Mouse (Mus musculus): ENCODE results near the gene Sgsm2. TPM values are rescaled to one million over a fixed set of nuclear protein-coding genes. Genes with fewer than 3 reads are reported as not detected.

Sgsm2 gene
- 2.2 and 2.5 TPM in 2 replicates for polyA plus RNA-seq (2012; rRNA removed)

DNA sequence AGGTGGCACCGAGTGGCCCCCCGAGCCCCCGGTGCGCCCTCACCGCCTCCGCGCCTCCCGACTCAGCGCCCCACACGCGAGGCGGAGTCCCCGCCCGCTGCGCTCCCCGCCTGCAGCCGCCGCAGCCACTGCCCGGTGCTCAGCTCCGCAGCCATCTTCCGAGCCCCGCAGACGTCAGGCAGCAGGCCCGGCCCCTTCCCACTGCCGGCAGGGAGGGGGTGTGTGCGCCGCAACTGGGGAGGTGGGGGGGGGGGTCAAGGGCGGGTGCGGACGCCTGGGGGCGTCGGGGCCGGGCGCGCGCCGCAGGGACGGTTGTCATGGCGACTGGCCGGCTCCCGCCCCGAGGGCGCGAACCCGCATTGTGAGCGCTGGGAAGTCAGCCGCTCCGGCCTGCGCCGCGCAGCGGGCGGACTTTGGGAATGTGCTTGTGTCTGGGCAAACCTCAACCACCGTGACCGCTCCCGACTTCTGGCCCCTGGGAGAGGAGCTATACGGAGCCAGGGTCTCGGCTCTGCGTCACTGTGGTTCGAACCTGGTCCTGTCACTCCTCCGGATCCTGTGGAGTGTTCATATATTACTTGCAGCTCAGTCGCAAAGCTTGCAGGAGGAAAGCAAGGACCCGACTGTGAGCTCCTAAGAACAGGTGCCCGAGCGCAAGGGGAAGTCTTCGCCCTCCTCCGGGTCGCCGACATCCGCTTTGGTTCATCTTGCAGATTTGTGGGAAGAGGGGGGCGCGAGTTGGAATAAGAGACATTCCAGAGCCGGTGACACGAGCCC, at the start of gene Sgsm2:
Gene Sgsm2 (minus strand): TSS at position 160 of the 777 bp plus-strand sequence.

DNA sequence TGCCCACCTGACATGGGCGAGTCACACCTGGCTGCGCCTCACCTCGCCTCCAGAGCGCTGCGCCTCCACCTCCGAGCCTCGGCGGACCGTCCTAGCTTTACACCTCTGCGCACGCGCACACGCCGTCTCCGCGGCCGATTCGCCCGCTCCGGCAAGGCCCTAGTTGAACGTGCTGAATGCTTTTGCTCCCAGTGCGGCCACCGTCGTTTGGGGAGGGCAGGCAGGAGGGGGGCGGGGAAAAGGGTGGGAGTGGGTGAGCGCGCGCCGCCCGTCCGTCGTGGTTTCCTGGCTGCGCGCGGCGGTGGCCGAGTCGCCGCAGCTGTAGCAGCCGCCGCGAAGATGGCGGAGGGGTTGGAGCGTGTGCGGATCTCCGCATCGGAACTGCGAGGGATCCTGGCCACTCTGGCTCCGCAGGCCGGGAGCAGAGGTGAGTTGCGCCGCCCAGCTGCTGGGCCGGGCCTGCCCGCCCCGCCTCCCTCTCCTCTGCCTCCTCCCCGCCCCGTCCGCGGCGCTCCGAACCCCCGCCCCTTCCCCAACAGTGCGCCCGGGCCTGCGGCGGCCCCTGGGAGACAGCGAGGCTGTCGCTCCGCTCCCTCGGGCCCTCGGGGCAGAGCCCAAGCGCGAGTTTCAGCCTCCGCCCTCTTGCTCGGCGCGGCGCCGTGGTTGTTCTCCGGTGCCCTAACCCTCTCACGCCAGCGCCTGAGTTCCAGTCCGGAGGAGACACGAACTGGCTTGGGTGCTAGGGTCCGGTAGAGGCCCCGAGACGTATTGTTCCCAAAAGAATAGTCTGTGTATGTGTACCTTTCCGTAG, 28.9 kb upstream of the Sgsm2 start, which contains the start of the genes Smg6 and Srr:
Gene Smg6 (plus strand): TSS at position 247 of the 811 bp plus-strand sequence.
Gene Srr (minus strand): TSS at position 372 of the 811 bp plus-strand sequence.

DNA sequence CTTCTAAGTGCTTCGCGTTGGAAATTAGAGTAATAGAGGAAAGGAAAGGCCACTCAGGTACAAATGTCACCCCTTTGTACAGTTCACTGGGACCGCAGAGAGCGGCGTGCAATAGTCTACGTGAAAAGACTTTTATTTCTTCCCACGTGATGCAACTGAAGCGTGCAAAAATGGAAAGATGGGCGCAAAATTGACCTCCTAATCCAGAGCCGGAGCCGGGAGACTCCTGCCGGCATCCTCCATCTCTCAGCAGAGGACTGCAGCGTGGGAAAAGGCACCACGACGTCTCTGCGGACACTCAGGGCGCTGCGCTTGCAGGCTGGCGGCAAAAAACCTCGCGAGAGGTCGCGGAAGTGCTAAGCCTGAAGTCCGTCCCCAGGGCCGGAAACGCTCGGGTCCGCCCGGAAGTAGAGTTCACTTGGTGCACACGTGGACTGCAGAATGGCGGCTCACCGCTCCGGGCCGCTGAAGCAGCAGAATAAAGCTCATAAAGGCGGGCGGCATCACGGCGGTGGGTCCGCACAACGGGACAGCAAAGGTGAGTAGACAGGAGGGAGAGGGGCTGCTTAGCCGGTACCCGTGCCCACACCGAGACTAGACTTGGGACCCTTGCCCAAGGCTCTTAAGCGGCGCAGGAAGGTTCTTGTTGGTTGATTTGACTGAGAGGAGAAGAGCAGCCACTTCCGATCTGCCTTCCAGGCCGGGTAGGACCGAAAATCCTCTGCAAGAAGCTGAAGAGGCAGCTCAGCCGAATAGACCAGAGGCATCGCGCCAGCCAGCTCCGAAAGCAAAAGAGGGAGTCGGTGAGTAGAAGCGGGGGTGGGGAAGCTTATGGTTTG, 1.0 kb upstream of the Sgsm2 start, which contains the start of gene Tsr1:
Gene Tsr1 (plus strand): TSS at position 394 of the 839 bp plus-strand sequence.

DNA sequence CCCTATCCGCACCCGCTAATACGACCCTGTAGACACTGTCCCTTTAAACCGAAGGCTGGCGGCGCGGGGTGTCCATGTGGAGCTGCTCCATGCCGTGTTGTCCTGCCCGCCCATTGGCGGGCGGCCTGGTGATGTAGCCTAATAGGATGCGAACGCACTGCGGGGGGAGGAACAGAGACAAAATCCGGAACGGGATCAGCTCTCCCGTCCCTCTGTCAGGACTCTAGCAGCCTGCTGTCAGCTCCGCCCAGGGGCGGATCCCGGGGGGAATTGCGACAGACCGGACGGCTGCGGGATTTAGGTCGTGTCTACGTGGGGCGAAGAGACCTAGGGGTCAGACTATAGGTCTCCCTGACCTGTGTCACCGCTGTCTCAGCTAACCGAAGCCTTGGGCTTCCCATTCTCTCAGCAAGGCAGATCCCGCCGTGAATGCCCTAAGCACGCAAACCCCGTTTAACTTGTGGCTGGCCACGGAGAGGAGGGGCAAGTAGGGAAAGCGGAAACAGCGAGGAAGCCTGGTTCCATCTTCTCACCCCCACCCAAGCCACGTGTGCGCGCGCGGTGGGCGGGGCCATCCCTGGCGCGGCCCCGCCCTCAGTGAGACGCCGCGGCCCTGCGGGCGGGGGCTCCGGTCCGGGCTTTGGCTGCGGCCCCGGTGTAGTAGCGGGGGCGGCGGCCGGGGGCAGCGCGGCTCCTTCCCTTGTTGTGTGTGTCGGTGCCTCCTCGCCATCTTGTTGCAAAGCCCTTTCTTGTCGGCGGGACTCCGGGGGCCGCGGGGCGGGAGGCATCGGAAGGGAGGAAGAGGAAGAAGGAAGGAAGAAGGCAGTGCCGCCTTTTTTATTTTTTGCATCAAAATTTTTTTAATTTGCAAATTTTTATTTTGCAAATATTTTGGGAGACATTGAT, 66.4 kb downstream of the Sgsm2 start, which contains the start of gene Mnt:
Gene Mnt (plus strand): TSS at position 665 of the 906 bp plus-strand sequence.

Other genes with a start within 250 kb of the Sgsm2 start
- 25.4 and 30.1 TPM in 2 replicates for gene Cluh, start 247.6 kb downstream of the Sgsm2 start, polyA plus RNA-seq (2012; rRNA removed)
- 19.0 and 21.6 TPM in 2 replicates for gene Pafah1b1, start 172.4 kb downstream of the Sgsm2 start, polyA plus RNA-seq (2012; rRNA removed)
- gene Mettl16, start 126.2 kb downstream of the Sgsm2 start, polyA plus RNA-seq (2012; rRNA removed): 9.9 and 10.3 TPM in 2 replicates
- 2.2 and 2.4 TPM in 2 replicates for gene Mnt, start 66.1 kb downstream of the Sgsm2 start, polyA plus RNA-seq (2012; rRNA removed)
- gene Tsr1, start 1.0 kb upstream of the Sgsm2 start, polyA plus RNA-seq (2012; rRNA removed): 17.8 and 20.1 TPM in 2 replicates
- gene Smg6, start 28.8 kb upstream of the Sgsm2 start, polyA plus RNA-seq (2012; rRNA removed): 5.4 and 6.1 TPM in 2 replicates
- 2.0 and 2.4 TPM in 2 replicates for gene Srr, start 28.9 kb upstream of the Sgsm2 start, polyA plus RNA-seq (2012; rRNA removed)

All from liver, embryonic 14 days (tissue).